Mouse (Mus musculus): ENCODE data around the gene Siah1a.

Siah1a gene

DNA sequence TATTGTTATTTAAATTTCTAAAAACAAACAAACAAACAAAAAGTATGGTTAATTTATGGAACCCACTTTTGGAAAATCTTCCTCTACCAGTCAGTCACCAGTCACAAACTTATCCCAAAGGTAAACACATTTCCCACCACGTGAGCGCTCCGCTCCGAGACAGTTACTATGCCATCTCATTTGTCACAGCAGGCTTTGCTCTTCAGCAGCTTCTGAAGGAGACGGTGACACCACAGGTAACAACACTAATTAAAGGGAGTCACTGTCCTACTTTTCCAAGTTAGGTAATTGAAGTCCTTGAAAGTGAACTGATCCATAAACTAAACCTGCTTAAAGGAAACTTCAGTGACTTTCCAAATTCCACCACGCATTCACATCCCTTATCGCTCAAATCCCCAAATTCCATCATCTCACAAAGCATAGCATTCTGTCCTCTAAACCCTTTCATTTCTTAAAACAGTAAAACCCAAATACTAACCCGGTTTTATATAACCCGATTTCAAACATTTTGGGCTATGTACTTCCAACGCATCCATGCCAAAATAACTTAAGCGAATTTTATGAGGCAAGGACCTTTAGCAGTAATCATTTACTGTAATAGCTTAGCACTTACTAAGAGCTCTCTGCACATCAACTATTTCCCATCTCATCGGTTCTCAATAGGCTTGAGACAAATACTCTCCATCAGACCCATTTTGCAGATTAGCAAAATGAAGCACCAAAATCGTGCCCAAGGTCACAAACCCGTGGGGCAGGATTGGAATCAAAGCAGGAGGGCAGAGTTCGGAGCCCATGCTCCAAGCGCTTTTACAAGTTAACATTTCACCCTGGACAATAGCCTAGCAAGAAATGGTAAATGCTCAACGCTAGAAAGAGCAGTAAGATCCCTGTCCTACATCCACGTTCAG lies 1.2 kb downstream of the Siah1a start:
- no peak for DNase-seq (ENCODE audit: low spot score)

DNA sequence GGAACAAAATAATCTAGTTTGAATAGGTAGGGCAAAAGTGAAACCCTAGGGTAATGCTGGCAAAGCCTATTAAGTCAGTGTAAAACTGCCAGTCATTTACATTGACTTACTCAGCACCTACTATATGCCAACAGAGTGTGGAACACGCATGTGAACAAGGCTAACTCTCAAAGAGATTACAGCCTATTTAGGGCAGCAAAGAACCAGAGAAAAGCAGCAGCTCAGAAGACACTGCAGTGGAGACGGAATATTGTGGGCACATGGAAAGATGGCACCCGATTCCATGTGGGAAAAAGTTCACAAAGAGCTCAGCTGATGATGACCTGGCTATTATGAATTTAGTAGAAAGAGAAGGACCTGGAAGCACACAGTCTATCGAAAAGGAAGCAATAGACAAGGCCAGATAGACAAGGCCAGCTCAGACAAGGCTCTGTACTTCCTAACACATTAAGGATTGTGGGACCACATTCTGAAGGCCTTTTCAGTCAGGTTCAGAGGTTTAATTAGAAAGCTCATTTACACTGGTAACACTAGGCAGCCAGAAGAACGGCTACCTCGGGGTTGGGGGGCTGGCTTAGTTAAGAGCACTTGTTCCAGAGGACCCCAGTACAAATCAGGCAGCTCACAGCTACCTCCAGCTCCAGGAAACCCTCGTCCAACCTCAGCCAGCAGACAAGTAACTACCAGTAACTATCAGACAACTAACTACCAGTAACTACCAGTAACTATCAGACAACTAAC lies 3.0 kb downstream of the Siah1a start:
- DNase-seq (ENCODE audit: low spot score): no peak

DNA sequence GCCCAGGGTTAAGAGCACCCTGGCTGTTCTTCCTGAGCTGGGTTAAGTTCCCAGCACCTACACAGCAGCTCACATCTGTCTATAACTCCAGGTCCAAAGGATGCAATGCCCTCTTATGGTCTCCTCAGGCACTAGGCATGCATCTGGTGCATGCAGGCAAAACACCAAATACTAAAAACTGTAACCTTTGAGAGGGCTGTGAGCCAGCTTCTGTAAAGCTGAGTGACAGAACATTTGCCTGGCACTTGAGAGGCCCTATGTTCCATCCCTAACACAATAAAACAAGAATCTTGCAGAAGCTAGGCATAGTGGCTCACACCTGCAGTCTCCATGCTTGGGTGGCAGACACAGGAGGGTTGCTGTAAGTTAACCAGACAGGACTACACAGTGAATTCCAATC lies 4.1 kb downstream of the Siah1a start:
- DNase-seq (ENCODE audit: low spot score): no peak

DNA sequence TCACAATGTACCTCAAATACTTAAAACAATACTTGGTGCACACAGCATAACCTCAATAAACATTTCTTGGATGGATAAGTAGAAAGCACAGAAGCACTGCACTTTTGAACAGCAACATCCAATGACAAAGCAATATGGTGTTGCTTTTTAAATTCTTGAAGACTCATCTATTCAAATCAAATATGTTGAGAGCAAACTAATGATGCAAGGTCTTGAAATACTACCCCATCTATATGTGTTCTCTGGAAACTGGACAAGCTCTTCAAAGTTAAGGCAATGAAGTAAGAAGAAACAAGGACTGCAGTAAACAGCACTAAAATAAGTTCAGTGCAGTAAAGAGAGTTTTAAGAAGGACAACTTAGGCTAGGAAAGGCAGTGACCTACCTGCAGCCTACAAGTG lies 4.8 kb downstream of the Siah1a start:
- no peak for DNase-seq (ENCODE audit: low spot score)

DNA sequence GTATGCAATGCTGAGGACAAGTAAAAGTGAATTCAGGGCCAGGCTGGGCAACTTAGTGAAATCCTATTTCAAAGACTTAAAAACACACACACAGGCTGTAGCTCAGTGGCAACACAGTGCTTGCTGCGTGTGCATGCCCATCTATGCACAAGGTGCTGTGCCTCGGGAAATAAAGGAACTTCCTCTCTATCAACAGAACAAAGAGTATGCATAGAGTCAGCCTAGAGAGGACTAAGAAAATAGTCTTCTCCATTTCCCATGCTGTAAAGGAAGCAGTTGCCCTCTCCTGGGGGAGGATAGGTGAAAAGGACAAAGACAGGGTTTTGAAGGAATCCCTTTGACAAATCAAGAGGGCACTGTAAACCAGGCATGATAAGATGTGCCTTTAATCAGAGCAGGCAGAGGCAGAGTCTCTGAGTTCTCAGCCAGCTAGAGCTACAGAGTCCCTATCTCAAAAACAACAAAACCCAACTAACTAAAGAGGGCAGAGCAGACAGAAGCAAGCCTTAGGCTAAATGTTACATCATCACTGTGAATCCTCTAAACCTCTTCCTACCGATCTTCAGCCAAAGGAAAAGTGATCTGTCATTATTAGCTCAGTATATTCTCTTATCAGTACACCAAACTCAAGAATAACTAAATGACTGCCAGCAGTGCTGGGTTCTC lies 10.2 kb downstream of the Siah1a start:
- DNase-seq (ENCODE audit: low spot score): no peak

DNA sequence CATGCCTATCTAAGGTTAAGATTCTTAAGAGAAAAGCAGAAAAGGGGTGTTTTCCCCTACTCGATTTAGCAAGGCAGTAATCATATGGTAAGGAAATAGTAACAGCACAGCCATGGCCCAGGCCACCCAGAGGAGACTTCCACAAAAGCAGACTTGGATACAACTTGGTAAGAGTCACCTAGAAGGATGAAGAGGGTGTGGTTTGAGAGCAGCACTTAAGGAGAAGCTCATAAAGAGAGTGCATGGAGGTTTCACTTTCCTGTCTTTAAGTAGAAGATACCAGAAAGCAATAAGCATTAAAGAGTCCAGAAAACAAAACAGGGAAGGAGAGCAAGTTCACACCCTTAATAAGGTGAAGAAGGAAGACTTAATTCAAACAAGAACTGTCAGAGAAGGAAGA lies 10.8 kb downstream of the Siah1a start:
- no peak for DNase-seq (ENCODE audit: low spot score)

DNA sequence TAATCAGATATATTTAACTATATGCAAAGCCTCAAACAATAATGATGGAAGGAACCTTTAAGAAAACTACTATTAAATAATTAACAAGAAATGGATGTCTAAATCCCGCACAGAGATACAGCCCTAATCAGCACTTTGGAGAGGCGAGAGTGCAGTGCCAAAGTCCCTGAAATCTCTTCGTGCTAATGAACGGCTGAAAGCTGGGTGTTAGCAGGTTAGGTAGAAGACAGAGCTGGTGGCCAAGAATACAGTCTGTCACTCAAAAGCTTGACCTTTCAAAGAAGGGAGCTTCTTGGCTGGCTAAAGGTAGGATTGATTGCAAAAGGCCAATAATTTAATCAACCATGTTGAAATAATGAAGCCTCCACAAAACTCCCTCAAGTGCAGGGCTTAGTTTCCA lies 11.6 kb downstream of the Siah1a start:
- no peak for DNase-seq (ENCODE audit: low spot score)

DNA sequence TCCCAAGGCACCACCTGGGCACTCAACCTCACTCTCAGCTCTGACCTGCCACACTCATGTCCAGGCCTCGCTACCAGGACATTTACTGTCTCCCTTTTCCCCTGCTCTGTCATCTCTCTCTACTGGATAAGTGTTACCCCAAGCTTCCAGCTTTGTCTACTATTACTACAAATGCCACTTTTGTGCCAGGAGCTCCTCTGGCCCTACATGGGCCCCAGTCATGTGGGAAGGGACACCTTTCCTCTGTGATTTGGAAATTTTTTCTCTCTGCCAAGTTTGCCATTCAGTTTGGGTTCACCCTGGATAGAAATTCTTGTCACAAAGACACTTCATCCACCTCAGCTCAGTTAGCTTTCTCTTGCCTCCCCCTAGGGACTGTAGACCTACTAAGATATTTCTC lies 14.9 kb downstream of the Siah1a start:
- DNase-seq (ENCODE audit: low spot score): no peak

DNA sequence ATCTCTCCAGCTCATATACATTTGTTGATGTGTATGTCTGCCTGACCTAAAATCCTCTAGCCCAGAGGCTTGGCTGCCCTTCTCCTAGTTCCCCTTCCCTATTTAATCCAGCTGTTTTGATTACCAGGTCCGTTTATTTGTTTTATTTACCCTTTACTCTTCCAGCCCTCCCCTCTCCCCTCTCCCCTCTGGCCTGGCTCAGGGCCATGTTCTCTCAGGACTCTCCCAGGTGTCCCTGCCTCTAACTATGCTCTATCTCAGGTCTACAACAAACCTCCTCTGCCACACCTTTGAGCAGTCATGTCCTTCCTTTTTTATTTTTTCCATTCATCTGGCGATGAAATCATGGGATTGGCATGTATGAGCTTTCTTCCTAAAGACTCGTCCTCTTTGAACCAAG lies 15.4 kb downstream of the Siah1a start:
- DNase-seq (ENCODE audit: low spot score): no peak

DNA sequence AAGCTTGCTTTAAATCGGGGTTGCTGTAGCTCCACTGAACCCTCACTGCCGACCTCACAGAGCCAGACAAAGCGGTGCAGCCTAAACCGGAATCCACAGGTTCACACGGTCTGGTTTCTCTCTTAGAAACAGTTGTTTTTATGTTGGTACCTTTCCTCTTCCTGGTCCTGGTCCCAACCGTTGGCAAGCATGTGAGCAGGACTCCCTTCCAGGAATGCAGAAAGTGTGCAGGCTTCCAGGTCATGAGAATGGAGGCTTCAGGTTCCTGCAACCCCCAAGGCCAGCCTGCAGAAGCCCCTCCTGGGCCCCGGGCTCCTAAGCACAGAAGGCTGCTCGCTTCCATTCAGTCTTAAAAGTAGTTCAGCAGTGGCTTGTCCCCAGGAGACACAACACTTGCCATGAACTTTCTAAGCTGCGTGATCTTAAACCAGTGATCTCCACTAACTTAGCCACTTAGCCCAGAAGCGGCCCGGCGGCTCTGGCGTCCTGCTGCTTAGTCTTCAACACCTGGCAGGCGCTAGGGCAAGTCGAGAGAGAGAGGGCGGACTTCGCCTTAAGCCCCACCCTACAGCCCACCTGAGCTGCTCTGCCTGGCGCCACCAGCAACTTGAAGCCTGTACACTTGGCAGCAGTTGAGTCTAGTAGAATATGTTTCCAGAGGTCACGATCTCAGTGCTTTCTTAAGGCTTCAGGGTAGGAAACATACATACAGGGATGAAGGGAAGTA lies 17.3 kb downstream of the Siah1a start:
- no peak for DNase-seq (ENCODE audit: low spot score)

DNA sequence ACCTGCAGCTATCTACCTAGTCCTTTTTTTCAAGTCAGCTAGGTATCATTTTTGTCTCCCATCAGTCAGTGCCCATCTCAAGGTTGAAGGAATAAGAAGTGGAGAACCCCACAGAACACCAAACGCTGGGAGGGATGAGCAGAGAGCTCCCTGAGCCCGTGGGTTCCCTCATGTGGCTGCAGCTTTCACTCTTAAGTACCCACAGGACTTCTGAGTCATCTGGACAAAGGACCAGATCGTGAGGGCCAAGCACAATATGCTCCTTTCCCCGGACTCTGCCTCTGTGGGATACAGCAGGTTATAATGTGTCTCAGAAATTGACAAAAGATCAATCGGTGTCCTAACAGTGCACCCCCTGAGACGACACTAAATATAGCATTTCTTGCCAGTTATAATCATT lies 18.8 kb downstream of the Siah1a start:
- DNase-seq (ENCODE audit: low spot score): no peak

DNA sequence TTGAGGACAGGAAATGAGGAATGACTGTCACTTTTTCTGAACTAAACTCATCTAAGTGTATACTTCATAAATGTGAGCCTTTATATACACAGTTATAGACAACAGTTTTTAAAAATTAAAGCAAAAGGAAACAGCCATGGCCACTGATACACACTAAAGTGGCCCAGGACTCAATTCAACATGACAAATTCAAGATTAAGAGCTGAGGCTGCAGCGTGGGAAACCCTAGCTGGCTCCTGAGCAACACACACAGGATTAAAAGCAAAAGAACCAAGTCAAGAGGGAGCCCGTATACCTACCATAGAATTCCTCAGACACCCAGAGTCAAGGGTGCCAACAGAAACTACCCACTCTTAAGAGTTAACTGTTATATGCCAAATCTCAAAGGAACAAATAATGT lies 24.2 kb downstream of the Siah1a start:
- DNase-seq (ENCODE audit: low spot score): no peak

DNA sequence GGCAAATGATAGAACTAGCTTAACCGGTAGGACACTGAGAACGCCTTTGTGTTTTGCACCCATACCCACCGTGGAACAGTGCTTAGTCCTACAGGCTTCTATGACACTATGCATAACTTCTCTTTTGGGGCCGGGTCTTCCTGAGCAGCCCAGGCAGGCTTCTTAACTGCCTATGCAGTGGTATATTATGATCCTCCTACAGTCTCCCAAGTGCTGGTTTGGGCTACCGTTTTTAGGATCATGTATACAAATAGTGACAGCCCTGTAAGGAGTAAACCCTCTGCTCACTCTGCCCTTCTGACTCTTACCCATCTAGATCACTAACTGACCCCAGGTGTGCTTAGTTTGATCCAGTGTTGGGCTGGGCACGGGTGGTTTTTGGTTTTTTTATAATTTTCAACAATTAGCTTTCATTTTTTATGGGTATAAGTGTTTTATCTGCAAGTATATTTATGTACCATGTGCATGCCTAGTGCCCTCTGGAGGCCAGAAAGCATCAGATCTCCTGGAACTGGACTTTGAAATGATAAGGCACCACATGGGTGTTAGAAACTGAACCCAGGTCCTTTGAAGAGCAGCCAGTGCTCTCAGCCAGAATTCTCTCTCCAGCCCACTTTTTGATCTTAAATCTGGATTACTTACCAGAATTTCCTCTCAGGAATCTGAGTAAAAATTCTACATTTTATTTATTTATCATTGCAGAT lies 24.8 kb downstream of the Siah1a start:
- no peak for DNase-seq (ENCODE audit: low spot score)

DNA sequence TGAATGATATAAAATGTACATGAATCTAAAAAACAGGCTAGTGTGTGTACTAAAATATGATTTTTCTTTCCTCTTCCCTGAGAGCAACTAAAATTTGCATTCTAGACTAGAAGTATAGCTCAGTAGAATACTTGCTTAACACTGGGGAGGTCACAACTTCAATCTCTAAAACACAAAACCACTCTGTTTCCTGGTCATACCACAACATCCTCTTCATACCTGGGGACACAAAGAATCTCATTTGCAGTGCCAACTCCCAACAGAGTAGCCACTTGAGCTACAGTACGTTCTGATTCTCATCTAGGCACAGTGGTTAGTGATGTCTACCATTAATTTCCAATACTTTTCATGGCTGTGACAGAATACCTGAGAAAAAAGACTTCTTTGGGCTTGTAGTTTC lies 26.4 kb downstream of the Siah1a start:
- DNase-seq (ENCODE audit: low spot score): no peak

DNA sequence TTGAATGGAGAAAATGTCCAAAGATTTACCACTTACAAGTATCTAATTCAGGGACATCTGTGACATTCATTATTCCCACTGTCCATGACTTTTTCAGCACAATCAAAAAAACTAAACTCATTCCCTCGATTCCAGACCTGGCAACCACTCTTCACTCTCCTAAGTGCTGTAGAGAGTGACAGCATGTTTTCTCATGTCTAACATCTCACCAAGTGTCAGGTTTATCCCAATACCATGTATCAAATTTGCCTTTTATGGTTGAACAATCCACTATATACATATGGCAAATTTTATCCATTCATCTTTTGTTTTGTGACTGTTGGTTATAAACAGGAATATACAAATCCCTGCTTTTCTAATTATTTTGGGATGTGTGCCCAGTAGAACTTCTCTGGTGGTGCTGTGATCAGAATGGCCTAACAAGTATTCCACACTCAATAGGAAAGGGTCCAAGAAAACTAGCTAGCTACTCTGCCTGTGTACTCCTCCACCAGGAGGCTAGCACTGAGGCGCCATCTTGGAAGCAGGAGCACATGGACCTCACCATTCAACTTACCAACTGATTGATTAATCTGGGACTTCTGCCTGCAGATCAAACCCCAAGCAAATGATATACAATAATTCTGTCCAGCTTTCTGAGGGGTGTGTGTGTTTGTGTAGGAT lies 27.3 kb downstream of the Siah1a start:
- no peak for DNase-seq (ENCODE audit: low spot score)

DNA sequence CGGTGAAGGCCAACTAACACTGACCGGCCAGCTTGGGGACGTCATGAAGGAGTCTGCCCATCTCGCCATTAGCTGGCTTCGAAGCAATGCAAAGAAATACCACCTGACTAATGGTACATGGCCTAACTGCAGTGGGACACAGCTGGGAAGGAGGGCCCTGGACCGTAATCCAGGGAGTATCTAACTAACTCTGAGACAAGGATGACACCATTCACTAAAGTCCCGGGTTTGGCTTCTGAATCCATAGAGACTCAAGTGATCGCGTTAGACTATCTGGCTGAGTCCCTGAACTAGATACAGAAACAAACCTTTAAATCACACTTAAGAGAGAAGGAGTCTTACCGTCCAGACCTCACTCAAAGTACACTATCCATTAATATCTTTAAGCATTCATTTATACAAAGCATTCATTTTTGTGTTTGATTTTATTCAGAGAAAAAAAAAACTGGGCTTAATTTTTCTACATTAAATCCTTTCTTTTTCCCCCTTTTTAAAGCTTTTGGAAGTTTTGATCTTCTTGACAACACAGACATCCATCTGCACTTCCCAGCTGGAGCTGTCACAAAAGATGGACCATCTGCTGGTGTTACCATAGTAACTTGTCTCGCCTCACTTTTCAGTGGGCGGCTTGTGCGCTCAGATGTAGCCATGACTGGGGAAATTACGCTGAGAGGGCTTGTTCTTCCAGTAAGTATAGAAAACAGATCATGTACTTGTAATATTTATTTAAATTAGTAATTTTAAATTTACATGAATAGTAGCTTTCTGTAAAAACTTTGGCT lies 32.1 kb downstream of the Siah1a start:
- DNase-seq (ENCODE audit: low spot score): no peak

DNA sequence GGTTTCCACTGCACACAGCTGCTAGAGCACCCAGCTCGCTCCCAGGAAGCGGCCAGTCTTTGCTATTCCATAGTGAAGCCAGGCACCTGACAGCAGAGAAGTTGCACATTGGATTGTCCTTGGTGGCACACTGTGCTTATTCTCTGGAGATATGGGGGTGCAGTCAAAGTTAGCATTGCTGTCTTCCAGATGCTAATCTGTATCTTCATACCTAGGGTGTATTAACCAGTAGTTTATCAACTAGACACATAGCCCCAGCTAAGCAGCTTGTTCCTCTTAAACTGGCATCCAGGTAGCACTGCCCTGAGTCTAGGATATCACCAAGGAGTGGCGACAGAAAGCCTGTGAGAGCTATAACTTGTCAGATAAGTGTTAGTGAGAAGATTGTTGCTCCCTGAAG lies 33.1 kb downstream of the Siah1a start:
- DNase-seq (ENCODE audit: low spot score): no peak

DNA sequence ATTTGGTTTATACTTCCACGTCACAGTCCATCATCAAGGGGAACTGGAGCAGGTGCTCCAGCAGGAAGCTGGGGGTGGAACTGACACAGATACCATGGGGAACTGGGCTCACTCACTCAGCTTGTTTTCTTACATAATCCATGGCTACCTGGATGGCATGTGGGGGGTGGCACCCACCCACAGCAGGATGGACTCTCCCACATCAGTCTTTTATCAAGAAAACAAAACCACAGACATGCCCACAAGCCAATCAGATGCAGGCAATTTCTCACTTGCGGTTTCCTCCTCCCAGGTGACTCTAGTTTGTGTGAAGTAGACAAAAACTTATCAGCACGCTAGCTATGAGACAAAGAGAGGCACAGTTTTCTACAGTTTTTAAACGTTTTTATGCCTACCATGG lies 37.9 kb downstream of the Siah1a start:
- DNase-seq (ENCODE audit: low spot score): no peak

DNA sequence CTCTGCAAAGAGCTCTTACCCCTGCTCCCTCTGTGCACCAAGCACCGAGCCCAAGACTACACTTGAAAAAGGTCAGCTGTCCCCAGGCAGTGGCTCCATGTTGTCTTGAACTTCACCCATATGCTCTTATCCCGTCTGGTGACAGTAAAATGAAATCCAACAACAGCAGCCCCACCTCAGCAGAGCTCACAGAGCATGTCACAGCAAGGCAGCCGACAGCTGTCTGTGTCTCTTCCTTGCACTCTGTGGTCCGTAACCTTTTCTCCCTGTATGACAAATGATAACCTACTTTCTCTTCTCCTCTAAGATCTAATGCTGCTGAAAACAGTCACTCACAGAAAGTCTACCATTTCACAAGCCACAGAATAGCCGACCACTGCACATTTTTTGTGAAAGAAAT lies 39.0 kb downstream of the Siah1a start:
- no peak for DNase-seq (ENCODE audit: low spot score)

DNA sequence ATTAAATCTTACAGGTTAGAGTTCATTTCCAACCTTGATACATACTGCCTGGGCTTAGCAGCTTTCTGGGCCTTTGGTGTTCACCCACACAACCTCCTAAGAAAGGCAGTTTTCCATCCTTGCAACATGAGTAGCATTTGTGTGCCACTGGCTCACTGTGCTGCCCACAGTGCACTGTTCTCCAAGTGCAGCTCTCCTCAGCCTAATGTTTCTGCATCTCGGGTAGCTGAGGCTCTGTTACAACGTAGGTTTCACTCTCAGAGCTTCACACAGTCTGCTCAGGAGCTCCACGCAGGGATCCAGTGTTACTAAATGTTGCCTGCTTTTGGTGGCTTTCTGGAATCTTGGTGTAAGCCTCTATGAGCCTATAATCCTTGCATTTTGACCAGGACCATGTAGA lies 40.4 kb downstream of the Siah1a start:
- DNase-seq (ENCODE audit: low spot score): no peak
